Mouse (Mus musculus) forebrain, embryonic 15.5 days (tissue): ENCODE measurements around the gene Pdk4. TPM values are rescaled to one million over a fixed set of nuclear protein-coding genes. Genes with fewer than 3 reads are reported as not detected.

Experiments used
- ATAC-seq: fragments of 200-750 bp; cut with Nextera tagmentation; replicated peaks from 2 replicates; pipeline ENCODE4 v1.8.0; 2017; ENCODE audit warnings: mild to moderate bottlenecking, moderate TSS enrichment, moderate library complexity
- H3K27ac ChIP-seq: fragments of 300-500 bp; sonication (generic); replicated peaks from 2 replicates; pipeline ENCODE4 v1.5.1; 2015; ENCODE audit warnings: mild to moderate bottlenecking, inconsistent platforms
- H3K27me3 ChIP-seq: fragments of 300-500 bp; sonication (generic); 2 replicates; pipeline ENCODE4 v1.6.1; 2015; ENCODE audit warnings: inconsistent platforms
- H3K36me3 ChIP-seq: fragments of 300-500 bp; sonication (generic); 2 replicates; pipeline ENCODE4 v1.6.1; 2015; ENCODE audit warnings: mild to moderate bottlenecking, inconsistent platforms
- H3K4me1 ChIP-seq: fragments of 300-500 bp; sonication (generic); 2 replicates; pipeline ENCODE4 v1.6.1; 2015; ENCODE audit warnings: inconsistent platforms
- H3K4me2 ChIP-seq: fragments of 300-500 bp; sonication (generic); replicated peaks from 2 replicates; pipeline ENCODE4 v1.6.1; 2015; ENCODE audit warnings: mild to moderate bottlenecking, inconsistent platforms
- H3K4me3 ChIP-seq: fragments of 300-500 bp; sonication (generic); 2 replicates; pipeline ENCODE4 v1.5.1; 2015; ENCODE audit warnings: mild to moderate bottlenecking, inconsistent platforms
- H3K9ac ChIP-seq: fragments of 300-500 bp; sonication (generic); replicated peaks from 2 replicates; pipeline ENCODE4 v1.6.1; 2015; ENCODE audit warnings: mild to moderate bottlenecking, inconsistent platforms
- H3K9me3 ChIP-seq: fragments of 300-500 bp; sonication (generic); 2 replicates; pipeline ENCODE4 v1.6.1; 2016; ENCODE audit warnings: inconsistent platforms
- WGBS: fragments of 180-500 bp; shearing (Covaris S2); methylation state at CpG from one replicate; pipeline ENCODE4 v1.1.7; 2015; ENCODE audit warnings: mixed read lengths; 5-methylcytosine and 5-hydroxymethylcytosine counted together
- polyA plus RNA-seq: library from polyadenylated mRNA; unstranded; fragments of >200 nt; fragmentation: Nextera tagmentation; extraction: Ambion mirVana; gene quantifications from 2 replicates; pipeline ENCODE4 v1.2.1, GENCODE M21; 2015

Pdk4 gene
- polyA plus RNA-seq, 1 experiment from 2014 or later, result 2.4 TPM

DNA sequence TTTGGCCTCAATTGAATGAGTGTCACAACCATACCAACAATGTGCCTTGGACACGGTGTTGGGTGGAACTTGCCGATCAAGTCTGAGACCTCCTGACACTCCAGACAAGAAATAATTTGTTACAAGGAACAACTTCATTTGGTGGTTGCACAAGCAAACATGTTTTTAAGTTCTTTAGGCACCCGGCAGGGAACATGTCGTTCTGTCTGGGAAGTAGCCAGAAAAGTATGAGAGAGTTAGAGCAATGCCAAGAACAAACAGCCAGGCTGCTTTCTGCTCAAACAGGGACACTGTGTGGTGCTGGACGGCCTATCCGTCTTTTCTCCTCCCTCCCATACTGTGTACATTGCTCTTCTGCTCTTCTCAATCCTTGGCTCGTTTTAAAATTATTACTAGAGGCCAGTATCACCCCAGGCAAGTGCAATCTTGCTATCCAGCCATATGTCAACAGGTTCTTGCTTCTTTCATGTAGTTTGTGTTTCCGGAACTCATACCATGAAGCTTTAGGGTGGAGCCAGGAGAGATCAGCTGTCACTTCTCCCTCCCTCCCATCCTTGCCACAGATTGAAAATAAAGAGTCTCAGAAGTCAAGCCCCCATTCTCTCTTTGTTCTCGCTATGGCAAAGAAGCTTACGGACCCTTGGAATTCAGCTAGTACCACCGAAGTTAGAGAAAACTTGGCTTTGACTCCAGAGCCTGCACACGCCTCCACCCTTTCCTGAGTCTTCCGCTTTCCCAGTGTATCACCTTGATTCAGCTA lies 52.8 kb downstream of the Pdk4 start:
- Histone ChIP-seq H3K9me3 (no peaks in the 10 kb centered on the region), H3K4me3 (no peak overlapping the region), H3K36me3 (no peaks in the 10 kb centered on the region), H3K27me3 (no peaks in the 10 kb centered on the region), H3K4me2 (peak overlapping the region; percentile 10; the same call in 1 of the 2 replicates), H3K27ac (no peak overlapping the region), H3K9ac (no peak overlapping the region), H3K4me1 (peaks cover 23% of the 10 kb centered on the region)
- peak; percentile 33; the same call in 1 of the 2 replicates for ATAC-seq
- WGBS, result 25% methylated on average over 13 of the region's 13 CpGs

DNA sequence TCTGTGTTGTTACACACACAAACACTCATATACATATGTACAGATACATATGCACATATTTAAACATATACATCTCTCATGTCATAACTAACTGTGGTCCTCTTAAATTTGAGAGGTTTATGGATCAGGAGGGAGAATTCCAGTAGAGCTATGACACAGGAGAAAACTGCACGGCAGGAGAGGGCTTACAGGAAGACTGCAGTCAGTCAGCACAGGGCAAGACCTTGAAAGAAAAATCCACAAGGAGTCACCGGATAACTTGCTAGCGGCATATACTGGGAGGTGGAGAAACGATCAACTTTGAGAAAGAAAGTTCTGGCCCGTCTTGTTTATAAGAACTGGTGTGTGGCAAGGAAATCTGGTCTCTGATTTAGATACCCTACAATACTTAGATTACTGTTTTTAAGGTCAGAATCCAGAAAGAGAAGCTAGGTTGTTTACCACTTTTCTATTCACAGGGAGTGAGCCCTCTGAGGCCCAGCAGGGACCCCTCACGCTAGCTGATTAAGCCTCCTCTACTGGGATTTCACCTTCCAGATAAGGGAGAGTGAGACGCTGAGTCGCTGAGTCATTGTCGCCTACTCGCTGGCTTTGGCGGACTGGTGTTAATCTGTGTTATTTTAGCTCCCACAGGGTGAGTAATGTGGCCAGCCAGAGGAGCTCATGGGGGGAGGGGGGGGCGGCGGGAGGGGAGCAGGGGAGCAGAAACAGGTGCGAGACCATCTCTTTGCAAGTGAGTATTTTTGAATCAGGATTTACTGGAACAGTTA lies 53.6 kb downstream of the Pdk4 start:
- no peaks in the 10 kb centered on the region for H3K27me3 ChIP-seq
- WGBS, result 11% methylated on average over 14 of the region's 14 CpGs
- no peak overlapping the region for H3K9ac ChIP-seq
- no peaks in the 10 kb centered on the region for H3K36me3 ChIP-seq
- no peak overlapping the region for H3K4me3 ChIP-seq
- ATAC-seq, result 0 out of 2 replicates have a peak, but pooled peaks have one; percentile 29
- peaks cover 18% of the 10 kb centered on the region for H3K4me1 ChIP-seq
- H3K4me2 ChIP-seq, result peak overlapping the region; percentile 10; the same call in 1 of the 2 replicates
- no peak overlapping the region for H3K27ac ChIP-seq
- H3K9me3 ChIP-seq, result no peaks in the 10 kb centered on the region

DNA sequence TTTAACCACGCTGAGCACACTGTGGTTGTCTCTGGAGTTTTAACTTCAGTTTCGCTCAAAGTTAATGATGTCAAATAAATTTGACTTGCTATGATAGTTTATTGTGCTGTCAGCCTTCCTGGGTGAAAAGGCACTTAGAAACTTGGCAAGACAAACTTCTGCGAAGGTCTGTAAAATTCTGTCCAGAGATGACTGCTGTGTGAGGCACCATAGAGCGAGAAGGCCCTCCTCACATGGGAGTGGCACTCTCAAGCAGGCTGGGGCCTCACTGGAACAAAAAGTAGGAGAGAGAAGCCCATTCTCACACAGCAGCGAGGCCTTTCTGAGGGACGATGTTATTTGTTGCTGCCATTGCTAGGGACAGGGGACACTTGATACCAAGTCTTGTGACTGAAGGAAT lies 54.9 kb downstream of the Pdk4 start:
- WGBS, result 91% methylated on average over 6 of the region's 6 CpGs
- Histone ChIP-seq H3K36me3 (no peaks in the 10 kb centered on the region), H3K4me2 (no peak overlapping the region), H3K4me3 (no peak overlapping the region), H3K9me3 (no peaks in the 10 kb centered on the region), H3K9ac (no peak overlapping the region), H3K4me1 (peaks cover 12% of the 10 kb centered on the region), H3K27ac (no peak overlapping the region), H3K27me3 (0 out of 2 replicates have a peak, but pooled peaks cover 3% of the 10 kb centered on the region)
- ATAC-seq, result no peak

DNA sequence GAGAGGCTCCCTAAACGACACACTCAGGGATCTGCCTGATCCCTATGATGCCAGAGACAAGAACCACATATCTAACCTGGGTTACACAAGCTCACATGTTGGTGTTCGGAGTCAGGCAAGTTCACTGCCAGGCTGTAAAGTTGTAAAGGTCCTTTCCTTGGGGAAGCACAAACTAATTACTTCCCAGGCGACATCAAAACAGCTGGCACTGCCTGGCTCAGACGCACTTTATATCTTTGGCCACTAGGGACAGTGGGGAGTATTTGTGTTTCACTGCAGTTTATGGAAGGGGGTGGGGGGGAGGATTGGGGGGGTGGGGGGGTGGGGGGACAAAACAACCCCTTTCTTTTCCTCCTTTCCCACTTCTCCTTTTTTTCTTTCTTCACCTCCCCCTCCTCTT lies 58.4 kb downstream of the Pdk4 start:
- Histone ChIP-seq H3K36me3 (no peaks in the 10 kb centered on the region), H3K27ac (no peak overlapping the region), H3K9me3 (no peaks in the 10 kb centered on the region), H3K27me3 (0 out of 2 replicates have a peak, but pooled peaks cover 3% of the 10 kb centered on the region), H3K4me1 (peaks cover 11% of the 10 kb centered on the region), H3K4me3 (no peak overlapping the region), H3K4me2 (no peak overlapping the region), H3K9ac (no peak overlapping the region)
- ATAC-seq, result no peak
- 46% methylated on average over 4 of the region's 4 CpGs for WGBS

DNA sequence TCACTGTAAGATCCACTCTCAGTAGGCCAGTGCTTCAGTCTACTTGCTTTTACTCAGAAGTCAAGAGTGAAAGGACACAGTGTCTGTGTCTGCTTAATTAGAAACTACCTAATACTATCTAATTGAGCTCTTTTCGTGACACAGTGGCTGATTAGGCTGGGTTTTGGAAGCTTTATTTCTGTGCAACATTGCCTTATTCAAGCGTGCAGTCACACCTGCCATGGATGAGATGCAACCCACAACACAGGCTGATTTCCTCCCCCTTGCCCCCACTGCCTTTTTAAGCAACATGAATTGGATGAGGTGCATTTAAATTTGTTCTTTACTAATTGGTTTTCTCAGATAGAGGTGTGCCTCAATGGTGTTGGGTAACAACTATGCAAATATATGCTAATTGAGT lies 62.2 kb downstream of the Pdk4 start:
- Histone ChIP-seq H3K36me3 (no peaks in the 10 kb centered on the region), H3K9ac (no peak overlapping the region), H3K4me1 (peaks cover 5% of the 10 kb centered on the region), H3K9me3 (no peaks in the 10 kb centered on the region), H3K27me3 (0 out of 2 replicates have a peak, but pooled peaks cover 3% of the 10 kb centered on the region), H3K27ac (no peak overlapping the region), H3K4me2 (no peak overlapping the region), H3K4me3 (no peak overlapping the region)
- peak; percentile 70 for ATAC-seq
- WGBS, result 23% methylated on average over 2 of the region's 2 CpGs

Other genes with a start within 250 kb of the Pdk4 start
- 2.9 and 3.2 TPM in 2 replicates for gene Pon3, start 240.0 kb downstream of the Pdk4 start, polyA plus RNA-seq
- 20.6 and 21.8 TPM in 2 replicates for gene Pon2, start 197.9 kb downstream of the Pdk4 start, polyA plus RNA-seq
- gene Asb4, start 112.9 kb downstream of the Pdk4 start, polyA plus RNA-seq, result 14.2 and 15.9 TPM in 2 replicates
- gene Dync1i1, start 229.3 kb upstream of the Pdk4 start, polyA plus RNA-seq, result 82.7 and 117 TPM in 2 replicates